Mouse (Mus musculus) kidney, adult 2 months (tissue): ENCODE data around the gene Vwa8. TPM values are rescaled to one million over a fixed set of nuclear protein-coding genes. Genes with fewer than 3 reads are reported as not detected.

Experiments
- DNase-seq: peaks from one replicate; pipeline ENCODE4 v3.0.0; 2021
- H3K27ac ChIP-seq: fragments of 200-500 bp; 2 replicates; pipeline ENCODE4 v1.5.1; 2012; ENCODE audit warnings: low read depth, low read length, control low read depth, inconsistent platforms; ENCODE audit not compliant: insufficient read depth
- H3K27me3 ChIP-seq: fragments of 200-500 bp; replicated peaks from 2 replicates; pipeline ENCODE4 v1.6.1; 2012; ENCODE audit warnings: mild to moderate bottlenecking, moderate library complexity, low read length, inconsistent platforms; ENCODE audit not compliant: control insufficient read depth, insufficient read depth
- H3K36me3 ChIP-seq: fragments of 200-500 bp; 2 replicates; pipeline ENCODE4 v1.6.1; 2012; ENCODE audit warnings: mild to moderate bottlenecking, moderate library complexity, low read length, inconsistent platforms; ENCODE audit not compliant: control insufficient read depth, insufficient read depth
- H3K4me1 ChIP-seq: fragments of 200-500 bp; 2 replicates; pipeline ENCODE4 v1.6.1; 2011; ENCODE audit warnings: low read length; ENCODE audit not compliant: control insufficient read depth, insufficient read depth
- H3K4me3 ChIP-seq: fragments of 200-500 bp; 2 replicates; pipeline ENCODE4 v1.5.1; 2011; ENCODE audit warnings: mild to moderate bottlenecking, low read depth, low read length, control low read depth; ENCODE audit not compliant: insufficient read depth
- CTCF ChIP-seq: fragments of 200-500 bp; conservative IDR thresholded peaks from 2 replicates; pipeline ENCODE4 v1.5.1; 2011; ENCODE audit warnings: low read depth, mild to moderate bottlenecking, control low read depth, low read length, moderate library complexity, mixed read lengths; ENCODE audit not compliant: insufficient read depth, insufficient read length
- POLR2A ChIP-seq: fragments of 200-500 bp; IDR thresholded peaks from one replicate; pipeline ENCODE4 v1.6.1; 2011; ENCODE audit warnings: low read depth, low read length, control low read depth
- WGBS: fragments of 180-500 bp; shearing (Covaris S2); methylation state at CpG from one replicate; pipeline ENCODE4 v1.1.7; 2018; 5-methylcytosine and 5-hydroxymethylcytosine counted together
- polyA plus RNA-seq: library from polyadenylated mRNA; depleted of rRNA; stranded (reverse); fragments of >200 nt; gene quantifications from 2 replicates; pipeline ENCODE4 v1.2.3, GENCODE M21; 2012

Gene Vwa8
- polyA plus RNA-seq, 1 experiment = 78.0 TPM

- 0 out of 2 replicates have a peak overlapping the region, but pooled peaks have one; percentile 36 for H3K27ac ChIP-seq
- WGBS = 54% methylated on average over 9 of the region's 9 CpGs
- no peaks in the 10 kb centered on the region for H3K27me3 ChIP-seq
- peak; percentile 44 for DNase-seq
- H3K4me3 ChIP-seq = no peak overlapping the region
- H3K4me1 ChIP-seq = 0 out of 2 replicates have a peak, but pooled peaks cover 4% of the 10 kb centered on the region
- peaks cover 4% of the 10 kb centered on the region; the same call in 1 of the 2 replicates for H3K36me3 ChIP-seq
- no peak for TF ChIP-seq CTCF
- no peak for TF ChIP-seq POLR2A
Measured at GRCm38 (mm10) chr14:79076560-79077300, 227.9 kb downstream of the Vwa8 start.

GRCm38 (mm10) chr14:79083573-79083972, 234.7 kb downstream of the Vwa8 start:
- 64% methylated on average over 7 of the region's 7 CpGs for WGBS
- Histone ChIP-seq H3K27me3 (no peaks in the 10 kb centered on the region), H3K36me3 (peaks cover 4% of the 10 kb centered on the region; the same call in 1 of the 2 replicates), H3K4me3 (no peak overlapping the region), H3K4me1 (0 out of 2 replicates have a peak, but pooled peaks cover 2% of the 10 kb centered on the region), H3K27ac (no peak overlapping the region)
- TF ChIP-seq CTCF (no peak), POLR2A (no peak)
- no peak for DNase-seq

- no peaks in the 10 kb centered on the region for H3K27me3 ChIP-seq
- 78% methylated on average over 5 of the region's 5 CpGs for WGBS
- TF ChIP-seq CTCF = no peak
- TF ChIP-seq POLR2A = no peak
- H3K4me3 ChIP-seq = no peak overlapping the region
- H3K36me3 ChIP-seq = peaks cover 2% of the 10 kb centered on the region; the same call in 1 of the 2 replicates
- peaks cover 14% of the 10 kb centered on the region for H3K4me1 ChIP-seq
- no peak for DNase-seq
- H3K27ac ChIP-seq = no peak overlapping the region
Measured at GRCm38 (mm10) chr14:79086006-79086405, 237.2 kb downstream of the Vwa8 start.

GRCm38 (mm10) chr14:79089464-79089863, 240.6 kb downstream of the Vwa8 start:
- 9% methylated on average over 2 of the region's 2 CpGs for WGBS
- Histone ChIP-seq H3K4me3 (no peak overlapping the region), H3K27ac (peak overlapping the region; percentile 83), H3K36me3 (no peaks in the 10 kb centered on the region; the same call in 1 of the 2 replicates), H3K27me3 (no peaks in the 10 kb centered on the region), H3K4me1 (peaks cover 14% of the 10 kb centered on the region)
- TF ChIP-seq CTCF (no peak), POLR2A (no peak)
- peak; percentile 91 for DNase-seq

- 94% methylated on average over 12 of the region's 12 CpGs for WGBS
- TF ChIP-seq CTCF (no peak), POLR2A (no peak)
Measured at GRCm38 (mm10) chr14:79097181-79097580, 248.3 kb downstream of the Vwa8 start.

GRCm38 (mm10) chr14:79106655-79107515, 258.0 kb downstream of the Vwa8 start:
- Histone ChIP-seq H3K27me3 (no peaks in the 10 kb centered on the region), H3K4me1 (no peaks in the 10 kb centered on the region), H3K36me3 (no peaks in the 10 kb centered on the region), H3K4me3 (no peak overlapping the region), H3K27ac (no peak overlapping the region)
- TF ChIP-seq POLR2A (no peak), CTCF (peak; percentile 87)
- DNase-seq = peak; percentile 82
- 37% methylated on average over 14 of the region's 14 CpGs for WGBS

More at GRCm38 (mm10) chr14:79097181-79097580, 248.3 kb downstream of the Vwa8 start:
- H3K4me1 ChIP-seq = no peaks in the 10 kb centered on the region
- DNase-seq = no peak
- no peak overlapping the region for H3K4me3 ChIP-seq
- H3K27ac ChIP-seq = no peak overlapping the region
- no peaks in the 10 kb centered on the region; the same call in 1 of the 2 replicates for H3K36me3 ChIP-seq
- no peaks in the 10 kb centered on the region for H3K27me3 ChIP-seq
